Mouse (Mus musculus) MEL (cell line): ENCODE measurements around the gene 4930550C14Rik. TPM values are rescaled to one million over a fixed set of nuclear protein-coding genes. Genes with fewer than 3 reads are reported as not detected.

Experiments
- DNase-seq: peaks from one replicate; pipeline ENCODE4 v3.0.0; 2011; ENCODE audit warnings: low read depth, low spot score
- H3K27ac ChIP-seq: 2 replicates; pipeline ENCODE4 v1.5.1; 2012; ENCODE audit warnings: low read depth, mild to moderate bottlenecking, control low read depth, low read length, moderate library complexity; ENCODE audit not compliant: control insufficient read depth
- H3K27me3 ChIP-seq, 2 experiments: fragments of 150-350 bp in 1 of 2; sonication (generic) in 1 of 2; 2 replicates each; pipeline ENCODE4 v1.6.1; 2012; ENCODE audit warnings: low read length in 2 of 2, mild to moderate bottlenecking in 2 of 2, improper control_type of control experiment in 1 of 2, moderate library complexity in 1 of 2; ENCODE audit not compliant: insufficient read depth in 2 of 2, control insufficient read depth in 1 of 2
- H3K36me3 ChIP-seq, 2 experiments: 2 replicates each; pipeline ENCODE4 v1.6.1; 2012 to 2014; ENCODE audit warnings: low read length in 2 of 2, improper control_type of control experiment in 1 of 2, inconsistent platforms in 1 of 2, mild to moderate bottlenecking in 1 of 2; ENCODE audit not compliant: insufficient read depth in 2 of 2, control insufficient read depth in 1 of 2
- H3K4me1 ChIP-seq, 2 experiments: fragments of 150-350 bp in 1 of 2; sonication (generic) in 1 of 2; 2 replicates each; pipeline ENCODE4 v1.6.1; 2012; ENCODE audit warnings: low read length in 2 of 2, improper control_type of control experiment in 1 of 2, mild to moderate bottlenecking in 1 of 2; ENCODE audit not compliant: insufficient read depth in 2 of 2, control insufficient read depth in 1 of 2
- H3K4me3 ChIP-seq, 2 experiments: fragments of 150-350 bp in 1 of 2; sonication (generic) in 1 of 2; 2 replicates each; pipeline ENCODE4 v1.5.1; 2012; ENCODE audit warnings: low read depth in 2 of 2, low read length in 2 of 2, mild to moderate bottlenecking in 2 of 2, moderate library complexity in 2 of 2, control low read depth in 1 of 2, improper control_type of control experiment in 1 of 2; ENCODE audit not compliant: control insufficient read depth in 1 of 2, insufficient read depth in 1 of 2
- H3K79me2 ChIP-seq: 2 replicates; pipeline ENCODE4 v1.6.1; 2012; ENCODE audit warnings: mild to moderate bottlenecking, low read length, moderate library complexity; ENCODE audit not compliant: control insufficient read depth, poor library complexity, insufficient read depth
- H3K9ac ChIP-seq: 2 replicates; pipeline ENCODE4 v1.6.1; 2012; ENCODE audit warnings: low read depth, mild to moderate bottlenecking, control low read depth, low read length, moderate library complexity; ENCODE audit not compliant: control insufficient read depth, poor library complexity, severe bottlenecking
- H3K9me3 ChIP-seq: fragments of 150-350 bp; sonication (generic); replicated peaks from 2 replicates; pipeline ENCODE4 v1.6.1; 2012; ENCODE audit warnings: mild to moderate bottlenecking, low read length, improper control_type of control experiment, moderate library complexity; ENCODE audit not compliant: insufficient read depth
- BHLHE40 ChIP-seq: IDR thresholded peaks from 2 replicates; pipeline ENCODE4 v1.6.1; 2012; ENCODE audit warnings: low read depth, mild to moderate bottlenecking, inconsistent platforms, low read length, improper control_type of control experiment, borderline replicate concordance
- CHD1 ChIP-seq: IDR thresholded peaks from 2 replicates; pipeline ENCODE4 v1.6.1; 2012; ENCODE audit warnings: low read depth, mild to moderate bottlenecking, inconsistent platforms, low read length, improper control_type of control experiment
- CHD2 ChIP-seq: IDR thresholded peaks from 2 replicates; pipeline ENCODE4 v1.6.1; 2011; ENCODE audit warnings: low read length, improper control_type of control experiment
- EP300 ChIP-seq, 2 experiments: IDR thresholded peaks; 2 replicates each; pipeline ENCODE4 v1.6.1; 2011; ENCODE audit warnings: improper control_type of control experiment in 2 of 2, low read length in 2 of 2, low read depth in 1 of 2, mild to moderate bottlenecking in 1 of 2
- HCFC1 ChIP-seq: IDR thresholded peaks from 2 replicates; pipeline ENCODE4 v1.6.1; 2012; ENCODE audit warnings: low read depth, mild to moderate bottlenecking, inconsistent platforms, low read length, improper control_type of control experiment, moderate library complexity
- JUND ChIP-seq: IDR thresholded peaks from 2 replicates; pipeline ENCODE4 v1.6.1; 2011; ENCODE audit warnings: low read depth, mild to moderate bottlenecking, improper control_type of control experiment, low read length
- MAX ChIP-seq: IDR thresholded peaks from 2 replicates; pipeline ENCODE4 v1.6.1; 2011; ENCODE audit warnings: low read length, improper control_type of control experiment
- MEF2A ChIP-seq: IDR thresholded peaks from 2 replicates; pipeline ENCODE4 v1.6.1; 2014; ENCODE audit warnings: low read depth, mild to moderate bottlenecking, inconsistent platforms, low read length, improper control_type of control experiment; ENCODE audit not compliant: poor library complexity, insufficient replicate concordance, severe bottlenecking; ENCODE audit errors: extremely low read depth
- MYB ChIP-seq: IDR thresholded peaks from 2 replicates; pipeline ENCODE4 v1.6.1; 2011; ENCODE audit warnings: mild to moderate bottlenecking, low read depth, low read length, improper control_type of control experiment
- MYC ChIP-seq: IDR thresholded peaks from 2 replicates; pipeline ENCODE4 v1.6.1; 2011; ENCODE audit warnings: low read depth, mild to moderate bottlenecking, low read length, improper control_type of control experiment, moderate library complexity
- NELFE ChIP-seq: IDR thresholded peaks from 2 replicates; pipeline ENCODE4 v1.6.1; 2011; ENCODE audit warnings: low read depth, low read length, improper control_type of control experiment
- POLR2AphosphoS5 ChIP-seq: IDR thresholded peaks from 2 replicates; pipeline ENCODE4 v1.6.1; 2012; ENCODE audit warnings: low read depth, borderline replicate concordance, mild to moderate bottlenecking, inconsistent platforms, low read length, moderate library complexity, mixed read lengths
- RAD21 ChIP-seq: IDR thresholded peaks from 2 replicates; pipeline ENCODE4 v1.6.1; 2011; ENCODE audit warnings: mild to moderate bottlenecking, low read depth, low read length, improper control_type of control experiment
- RCOR1 ChIP-seq: IDR thresholded peaks from 2 replicates; pipeline ENCODE4 v1.6.1; 2012; ENCODE audit warnings: low read depth, mild to moderate bottlenecking, inconsistent platforms, low read length, improper control_type of control experiment
- TCF12 ChIP-seq: IDR thresholded peaks from 2 replicates; pipeline ENCODE4 v1.6.1; 2014; ENCODE audit warnings: low read depth, mild to moderate bottlenecking, inconsistent platforms, low read length, improper control_type of control experiment, moderate library complexity
- USF1 ChIP-seq: IDR thresholded peaks from 2 replicates; pipeline ENCODE4 v1.6.1; 2014; ENCODE audit warnings: low read depth, mild to moderate bottlenecking, inconsistent platforms, low read length, improper control_type of control experiment, moderate library complexity
- USF2 ChIP-seq, 2 experiments: IDR thresholded peaks; 2 replicates each; pipeline ENCODE4 v1.6.1; 2011 to 2012; ENCODE audit warnings: improper control_type of control experiment in 2 of 2, low read length in 2 of 2, borderline replicate concordance in 1 of 2, inconsistent platforms in 1 of 2, low read depth in 1 of 2, mild to moderate bottlenecking in 1 of 2; ENCODE audit not compliant: insufficient read depth in 1 of 2
- ZMIZ1 ChIP-seq: IDR thresholded peaks from 2 replicates; pipeline ENCODE4 v1.6.1; 2012; ENCODE audit warnings: low read depth, mild to moderate bottlenecking, inconsistent platforms, low read length, improper control_type of control experiment, moderate library complexity
- polyA plus RNA-seq, 2 experiments: library from polyadenylated mRNA; stranded (reverse) in 1 of 2; unstranded in 1 of 2; fragments of >175 nt in 1 of 2; fragments of >200 nt in 1 of 2; gene quantifications; 2 replicates each; pipeline versions ENCODE4 v1.2.1 to v1.2.4; 2012; ENCODE audit warnings: low replicate concordance in 2 of 2, low read depth in 1 of 2; ENCODE audit not compliant: insufficient read length in 2 of 2, insufficient read depth in 1 of 2, missing spikeins in 1 of 2
- total RNA-seq: library from RNA; depleted of rRNA; stranded (reverse); fragments of 300-350 nt; gene quantifications from 2 replicates; pipeline ENCODE4 v1.2.3, GENCODE M21; 2012

The 4930550C14Rik gene
- total and polyA plus RNA-seq, 3 experiments = 0.08 TPM; not detected in 1

DNA sequence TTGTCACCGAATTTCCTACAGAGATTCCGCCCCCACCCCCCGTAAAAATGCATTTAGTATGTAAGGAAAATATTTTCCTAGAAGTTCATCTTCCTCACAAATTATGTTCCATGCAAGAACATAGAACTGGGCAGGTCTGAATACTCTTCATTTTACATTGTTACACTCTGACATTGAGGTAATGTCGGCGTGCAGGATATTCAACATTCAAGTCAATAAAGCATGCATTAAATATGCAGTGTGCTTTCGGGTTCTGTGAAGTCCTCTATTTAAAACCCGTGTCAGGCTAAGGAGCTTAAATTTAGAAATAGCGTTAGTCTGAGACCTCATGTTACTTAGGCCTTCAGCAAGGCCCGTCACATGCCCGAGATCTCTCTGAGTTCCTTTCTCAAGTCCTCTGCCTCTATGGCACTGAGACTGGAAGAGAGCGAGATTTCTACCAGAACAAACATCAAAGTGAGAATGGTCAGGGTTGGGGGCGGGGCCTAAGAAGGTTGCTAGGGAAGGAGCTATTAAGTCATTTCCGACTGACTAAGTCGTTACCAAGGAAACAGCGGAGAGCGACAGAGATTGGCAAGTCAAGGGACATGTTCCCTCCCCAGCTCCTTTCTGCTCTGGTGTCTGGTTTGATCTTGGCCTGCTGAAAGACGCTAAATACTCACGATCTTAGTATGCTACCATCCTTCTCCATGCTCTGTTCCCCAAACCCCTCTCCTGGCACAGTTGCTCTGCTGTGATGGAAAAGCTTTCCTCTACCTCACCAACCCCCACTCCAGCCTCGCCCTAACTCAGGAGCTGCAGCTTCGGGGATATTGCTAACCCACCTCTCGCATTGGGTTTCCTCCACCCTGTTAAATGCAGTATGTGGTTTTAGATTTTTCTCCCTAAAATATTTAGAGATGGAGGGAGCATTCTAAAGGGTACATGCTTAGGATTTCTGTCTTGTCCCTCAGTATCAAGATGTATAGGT is 2.9 kb downstream of the 4930550C14Rik start:
- no peak for TF ChIP-seq EP300 (IDR thresholded peaks at IDR 0.05; ENCODE audit: low read depth in 1 of 2, low read length in 2 of 2)
- no peak for TF ChIP-seq RCOR1
- no peak for TF ChIP-seq NELFE
- TF ChIP-seq ZMIZ1 = no peak
- TF ChIP-seq CHD1 = no peak
- no peak for TF ChIP-seq BHLHE40
- no peak for TF ChIP-seq USF1
- TF ChIP-seq RAD21 = no peak
- TF ChIP-seq MYC = no peak
- no peak for TF ChIP-seq CHD2
- no peak for TF ChIP-seq USF2 (IDR thresholded peaks at IDR 0.05; ENCODE audit: borderline replicate concordance in 1 of 2, insufficient read depth in 1 of 2, low read depth in 1 of 2, low read length in 2 of 2)
- no peak overlapping the region for H3K27ac ChIP-seq
- DNase-seq = no peak

DNA sequence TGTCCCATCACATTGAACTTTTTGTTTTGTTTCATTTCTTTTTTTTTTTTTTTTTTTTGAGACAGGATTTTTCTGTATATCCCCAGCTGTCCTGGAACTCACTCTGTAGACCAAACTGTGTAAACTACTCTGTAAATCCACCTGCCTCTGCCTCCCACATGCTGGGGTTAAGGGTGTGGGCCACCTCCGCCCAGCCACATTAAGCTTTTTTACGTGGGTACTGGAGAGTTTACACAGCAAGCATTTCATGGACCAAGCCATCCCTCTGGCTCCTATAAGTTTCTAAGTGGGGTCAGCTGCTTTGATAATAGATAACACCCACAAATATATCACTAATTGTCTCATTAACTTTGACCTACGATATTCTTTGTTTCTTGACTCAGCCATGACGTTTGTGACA is 6.4 kb downstream of the 4930550C14Rik start:
- Histone ChIP-seq H3K4me1 (0 out of 4 replicates have a peak, but pooled peaks cover 0 to 6% of the 10 kb centered on the region in 2 experiments), H3K36me3 (no peaks in the 10 kb centered on the region; a peak in 2 of 4 replicates), H3K9me3 (no peaks in the 10 kb centered on the region), H3K79me2 (no peaks in the 10 kb centered on the region), H3K4me3 (no peak overlapping the region)
- DNase-seq = no peak
- TF ChIP-seq MEF2A = no peak
- TF ChIP-seq BHLHE40 = no peak
- TF ChIP-seq HCFC1 = no peak
- TF ChIP-seq MAX = no peak
- no peak for TF ChIP-seq POLR2AphosphoS5
- no peak for TF ChIP-seq MYC
- no peak for TF ChIP-seq TCF12
- no peak for TF ChIP-seq MYB
- TF ChIP-seq USF1 = no peak
- TF ChIP-seq JUND = no peak
- TF ChIP-seq, all 39 proteins: peak for 0
- Histone ChIP-seq H3K9ac (no peak overlapping the region), H3K27me3 (no peaks in the 10 kb centered on the region; a peak in 1 of 4 replicates), H3K27ac (no peak overlapping the region)

More for the DNA sequence above, 2.9 kb downstream of the 4930550C14Rik start:
- Histone ChIP-seq H3K27me3 (no peaks in the 10 kb centered on the region), H3K9me3 (no peaks in the 10 kb centered on the region), H3K79me2 (no peaks in the 10 kb centered on the region), H3K36me3 (no peaks in the 10 kb centered on the region; a peak in 2 of 4 replicates), H3K9ac (no peak overlapping the region), H3K4me1 (0 out of 4 replicates have a peak, but pooled peaks cover 0 to 6% of the 10 kb centered on the region in 2 experiments), H3K4me3 (no peak overlapping the region)
